9 mouse cellular contexts compared by ENCODE assay signal in the genomic region with DNA sequence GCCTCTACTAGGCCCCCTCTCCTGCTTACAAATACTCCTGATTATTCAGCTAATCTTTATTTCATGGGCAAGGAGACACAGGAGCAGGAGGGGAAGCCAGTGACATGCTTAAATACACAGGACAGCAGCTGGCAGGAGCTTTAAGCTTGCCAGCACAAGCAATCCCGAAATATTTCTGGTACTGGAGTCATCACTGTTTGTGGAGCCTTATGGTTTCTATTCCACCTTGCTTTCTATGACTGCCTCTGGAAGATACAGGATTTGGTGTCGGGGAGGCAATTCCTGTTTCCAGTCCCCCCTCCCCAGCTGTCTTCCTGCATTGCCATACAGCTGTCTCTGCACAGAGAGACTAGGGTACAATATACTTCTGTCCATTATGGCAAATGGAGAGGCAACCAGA. TPM values are rescaled to one million over a fixed set of nuclear protein-coding genes. Genes with fewer than 3 reads are reported as not detected.
A peak's percentile ranks its signal among the peaks of the same experiment; 100 is the strongest.
DNase-seq lines count a peak whose midpoint lies in the region; ATAC-seq lines count a peak whose summit lies in the region.
"Had no signal": no experiment of that assay in that cellular context is flagged by ENCODE, and none has a peak within 500 bp of the region (broad histone marks: within the 10 kb centered on the region; RNA-seq: fewer than 3 reads in every experiment).

No protein-coding gene starts in this region.

- H3K9ac ChIP-seq in kidney, embryonic 15.5 days: no peak overlapping the region
- H3K9ac ChIP-seq in embryonic facial prominence, embryonic 13.5 days: 0 out of 2 replicates have a peak overlapping the region, but pooled peaks have one; percentile 84
- H3K9ac ChIP-seq in hindbrain, embryonic 13.5 days: peak overlapping the region; percentile 97
- H3K9ac ChIP-seq in midbrain, embryonic 16.5 days (ENCODE audit: low read depth, low read length): peak overlapping the region; percentile 98

- H3K36me3 ChIP-seq in kidney, embryonic 15.5 days: no peaks in the 10 kb centered on the region
- H3K36me3 ChIP-seq in embryonic facial prominence, embryonic 13.5 days: no peaks in the 10 kb centered on the region
- 0 out of 2 replicates have a peak, but pooled peaks cover 2% of the 10 kb centered on the region for H3K36me3 ChIP-seq in hindbrain, embryonic 13.5 days
- no peaks in the 10 kb centered on the region for H3K36me3 ChIP-seq in midbrain, embryonic 16.5 days (ENCODE audit: control insufficient read depth, insufficient read depth, low read length)

- H3K4me3 ChIP-seq in kidney, embryonic 15.5 days (replicated peaks): 0 out of 2 replicates have a peak overlapping the region, but pooled peaks have one; percentile 76
- peak overlapping the region; percentile 83 for H3K4me3 ChIP-seq in embryonic facial prominence, embryonic 13.5 days
- peak overlapping the region; percentile 96 for H3K4me3 ChIP-seq in hindbrain, embryonic 13.5 days
- H3K4me3 ChIP-seq in midbrain, embryonic 16.5 days (ENCODE audit: low read depth, low read length): peak overlapping the region; percentile 93

- H3K27me3 ChIP-seq in kidney, embryonic 15.5 days: peaks cover 4% of the 10 kb centered on the region; the same call in 1 of the 2 replicates
- peaks cover 8% of the 10 kb centered on the region; the same call in 1 of the 2 replicates for H3K27me3 ChIP-seq in embryonic facial prominence, embryonic 13.5 days
- no peaks in the 10 kb centered on the region for H3K27me3 ChIP-seq in hindbrain, embryonic 13.5 days
- no peaks in the 10 kb centered on the region for H3K27me3 ChIP-seq in midbrain, embryonic 16.5 days (ENCODE audit: control insufficient read depth, insufficient read depth, low read depth, low read length)

- peaks cover 71% of the 10 kb centered on the region for H3K4me1 ChIP-seq in kidney, embryonic 15.5 days
- H3K4me1 ChIP-seq in embryonic facial prominence, embryonic 13.5 days: peaks cover 73% of the 10 kb centered on the region
- peaks cover 80% of the 10 kb centered on the region for H3K4me1 ChIP-seq in hindbrain, embryonic 13.5 days (replicated peaks)
- peaks cover 56% of the 10 kb centered on the region for H3K4me1 ChIP-seq in midbrain, embryonic 16.5 days (ENCODE audit: control insufficient read depth, insufficient read depth, low read length)

- no peaks in the 10 kb centered on the region for H3K9me3 ChIP-seq in kidney, embryonic 15.5 days (replicated peaks)
- no peaks in the 10 kb centered on the region for H3K9me3 ChIP-seq in embryonic facial prominence, embryonic 13.5 days
- no peaks in the 10 kb centered on the region for H3K9me3 ChIP-seq in hindbrain, embryonic 13.5 days
- H3K9me3 ChIP-seq in midbrain, embryonic 16.5 days (replicated peaks; ENCODE audit: control insufficient read depth, low read length, poor library complexity, severe bottlenecking): no peaks in the 10 kb centered on the region

- WGBS in kidney, embryonic 15.5 days: 63% methylated on average over 2 of the region's 2 CpGs
- WGBS in embryonic facial prominence, embryonic 13.5 days: 39% methylated on average over 2 of the region's 2 CpGs
- WGBS in hindbrain, embryonic 13.5 days: 14% methylated on average over 2 of the region's 2 CpGs
- WGBS in midbrain, embryonic 16.5 days: 10% methylated on average over 2 of the region's 2 CpGs

- no peak overlapping the region for H3K27ac ChIP-seq in kidney, embryonic 15.5 days
- H3K27ac ChIP-seq in embryonic facial prominence, embryonic 13.5 days: no peak overlapping the region
- H3K27ac ChIP-seq in hindbrain, embryonic 13.5 days: peak overlapping the region; percentile 97
- H3K27ac ChIP-seq in midbrain, embryonic 16.5 days (ENCODE audit: low read length): peak overlapping the region; percentile 53; the same call in 1 of the 2 replicates

- H3K4me2 ChIP-seq in kidney, embryonic 15.5 days: peak overlapping the region; percentile 93
- peak overlapping the region; percentile 95 for H3K4me2 ChIP-seq in embryonic facial prominence, embryonic 13.5 days
- peak overlapping the region; percentile 63 for H3K4me2 ChIP-seq in hindbrain, embryonic 13.5 days
- H3K4me2 ChIP-seq in midbrain, embryonic 16.5 days (ENCODE audit: low read length): peak overlapping the region; percentile 88

- DNase-seq in kidney, postnatal 36 days: no peak
- no peak for DNase-seq in gastrocnemius, postnatal 25 days
- DNase-seq in c-Kit-positive CD71-positive TER-119-positive erythroid progenitor cells, embryonic 14.5 days (ENCODE audit: low spot score): no peak
- DNase-seq in cerebellum, postnatal 36 days: no peak
- DNase-seq: adrenal gland, postnatal 25 days had no signal

- no peak for ATAC-seq in kidney, embryonic 15.5 days (replicated peaks; ENCODE audit: low FRiP score)
- ATAC-seq in embryonic facial prominence, embryonic 13.5 days (ENCODE audit: insufficient number of reproducible peaks, insufficient read depth, low FRiP score, low TSS enrichment, low read depth): no peak
- no peak for ATAC-seq in hindbrain, embryonic 13.5 days (ENCODE audit: low FRiP score)
- ATAC-seq in midbrain, embryonic 16.5 days: no peak

RNA-seq across cellular contexts. Expression of gene Plxna2, which starts 4.7 kb away (rescaled TPM):
- polyA plus RNA-seq in kidney, embryonic 15.5 days (2015; fragmentation: Nextera tagmentation; extraction: Ambion mirVana): 5.7 and 6.3 TPM in 2 replicates
- 10.3 and 10.7 TPM in 2 replicates for polyA plus RNA-seq in embryonic facial prominence, embryonic 13.5 days (2015; fragmentation: Nextera tagmentation; extraction: Ambion mirVana)
- 36.1 and 36.5 TPM in 2 replicates for polyA plus RNA-seq in hindbrain, embryonic 13.5 days (2015; fragmentation: Nextera tagmentation; extraction: Ambion mirVana)
- polyA plus RNA-seq in midbrain, embryonic 16.5 days (2015; fragmentation: Nextera tagmentation; extraction: Ambion mirVana): 18.1 and 22.0 TPM in 2 replicates
- total RNA-seq in gastrocnemius, postnatal 25 days (2021): 1 to 10 TPM; 6.8 to 7.1 TPM

Comparison
In these comparisons a context has a peak if more than half of its experiments do, and no peak if none do; other contexts are left out.
1. H3K27ac ChIP-seq: peak in hindbrain, embryonic 13.5 days (single experiment) and midbrain, embryonic 16.5 days (single experiment); none in kidney, embryonic 15.5 days (single experiment) and embryonic facial prominence, embryonic 13.5 days (single experiment).
2. Peak in every context shown above with its lines, with median percentiles within 50 percentile points of each other: H3K4me2 ChIP-seq and H3K4me3 ChIP-seq.